Mouse (Mus musculus) hindbrain, postnatal 0 days (tissue): ENCODE measurements around the gene Snrpg. TPM values are rescaled to one million over a fixed set of nuclear protein-coding genes. Genes with fewer than 3 reads are reported as not detected.
"Not testable (repeated sequence)": the region's sequence is repeated elsewhere in the genome, so short reads cannot be mapped to it uniquely, and the experiment has no call there.

Experiments used
- ATAC-seq: fragments of 200-750 bp; cut with Nextera tagmentation; 2 replicates; pipeline ENCODE4 v1.8.0; 2017; ENCODE audit warnings: mild to moderate bottlenecking, moderate TSS enrichment, moderate library complexity
- DNase-seq: peaks from one replicate; pipeline ENCODE4 v3.0.0-alpha.2; 2015; ENCODE audit warnings: low spot score
- H3K27ac ChIP-seq: fragments of 300-500 bp; sonication (generic); 2 replicates; pipeline ENCODE4 v1.5.1; 2014; ENCODE audit warnings: mild to moderate bottlenecking
- H3K27me3 ChIP-seq: fragments of 300-500 bp; sonication (generic); 2 replicates; pipeline ENCODE4 v1.6.1; 2014; ENCODE audit warnings: low read length, mixed read lengths; ENCODE audit not compliant: insufficient read depth
- H3K36me3 ChIP-seq: fragments of 300-500 bp; sonication (generic); 2 replicates; pipeline ENCODE4 v1.6.1; 2014; ENCODE audit warnings: low read length, mixed read lengths; ENCODE audit not compliant: insufficient read depth
- H3K4me1 ChIP-seq: fragments of 300-500 bp; sonication (generic); 2 replicates; pipeline ENCODE4 v1.6.1; 2014; ENCODE audit warnings: antibody characterized with exemption, low read length, mixed read lengths; ENCODE audit not compliant: insufficient read depth
- H3K4me2 ChIP-seq: fragments of 300-500 bp; sonication (generic); 2 replicates; pipeline ENCODE4 v1.6.1; 2014; ENCODE audit warnings: low read depth, mild to moderate bottlenecking, low read length, moderate library complexity, mixed read lengths
- H3K4me3 ChIP-seq: fragments of 300-500 bp; sonication (generic); 2 replicates; pipeline ENCODE4 v1.5.1; 2014; ENCODE audit warnings: low read length
- H3K9ac ChIP-seq: fragments of 300-500 bp; sonication (generic); replicated peaks from 2 replicates; pipeline ENCODE4 v1.6.1; 2014; ENCODE audit warnings: mild to moderate bottlenecking, low read length, moderate library complexity, mixed read lengths
- H3K9me3 ChIP-seq: fragments of 300-500 bp; sonication (generic); 2 replicates; pipeline ENCODE4 v1.6.1; 2016; ENCODE audit warnings: low read length, mixed read lengths
- CTCF ChIP-seq: IDR thresholded peaks from 2 replicates; pipeline ENCODE4 v1.5.1; 2016; ENCODE audit warnings: antibody characterized with exemption, control low read depth, low read depth
- WGBS: fragments of 180-500 bp; shearing (Covaris S2); extraction: QIAGEN DNeasy Blood & Tissue Kit; methylation state at CpG from one replicate; pipeline ENCODE4 v1.1.7; 2014; 5-methylcytosine and 5-hydroxymethylcytosine counted together
- polyA plus RNA-seq: library from polyadenylated mRNA; unstranded; fragments of >200 nt; fragmentation: Nextera tagmentation; extraction: Ambion mirVana; gene quantifications from 2 replicates; pipeline ENCODE4 v1.2.1, GENCODE M21; 2015
- total RNA-seq: library from RNA; depleted of rRNA; stranded (reverse); fragments of >200 nt; gene quantifications from 2 replicates; pipeline ENCODE4 v1.2.3, GENCODE M21; 2014

The Snrpg gene
- total and polyA plus RNA-seq, 2 experiments from 2014 or later: 48.1 to 278 TPM

DNA sequence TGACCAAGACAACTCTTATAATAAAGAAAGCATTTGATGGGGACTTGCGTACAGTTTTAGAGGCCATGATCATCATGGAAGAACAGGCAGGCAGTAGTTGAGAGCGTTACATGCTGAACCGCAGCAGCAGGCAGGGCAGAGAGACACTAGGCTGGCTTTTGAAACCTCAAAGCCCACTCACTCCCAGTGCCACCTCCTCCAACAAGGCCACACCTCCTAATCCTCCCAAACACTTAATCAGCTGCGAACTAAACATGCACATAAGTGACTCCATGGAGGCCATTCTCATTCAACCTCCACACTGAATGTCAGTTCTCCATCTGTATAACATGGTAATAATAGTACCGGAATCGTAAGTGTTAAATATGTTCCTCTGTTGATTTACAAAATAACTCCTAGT is 2.5 kb downstream of the Snrpg start:
- DNase-seq (no peak), ATAC-seq (no peak)
- Histone ChIP-seq H3K9me3 (no peaks in the 10 kb centered on the region), H3K4me1 (peaks cover 11% of the 10 kb centered on the region; the same call in 1 of the 2 replicates), H3K4me3 (no peak overlapping the region), H3K9ac (no peak overlapping the region), H3K27me3 (no peaks in the 10 kb centered on the region), H3K36me3 (peaks cover 18% of the 10 kb centered on the region), H3K4me2 (no peak overlapping the region), H3K27ac (no peak overlapping the region)
- 95% methylated on average over 6 of the region's 6 CpGs for WGBS
- no peak for TF ChIP-seq CTCF

DNA sequence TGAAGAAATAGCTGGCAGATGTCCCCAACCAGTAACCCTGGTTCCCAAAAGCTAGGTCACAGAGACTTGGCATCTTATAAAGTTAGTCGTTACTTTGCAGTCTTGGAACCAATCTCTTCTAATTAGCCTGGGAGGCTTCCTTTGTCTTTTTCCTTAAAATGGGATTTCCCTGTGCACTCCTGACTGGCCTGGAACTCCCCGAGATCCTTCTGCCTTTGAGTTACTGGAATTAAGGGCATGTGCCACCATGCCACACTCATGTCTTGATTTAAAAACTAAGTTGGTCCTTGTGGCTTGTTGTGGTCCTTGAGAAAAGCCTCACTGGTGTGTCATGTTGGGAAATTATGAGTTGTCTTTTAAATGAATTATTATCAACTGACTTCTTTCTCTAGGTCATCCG is 7.2 kb downstream of the Snrpg start:
- no peak overlapping the region for H3K4me2 ChIP-seq
- ATAC-seq (no peak), DNase-seq (no peak)
- no peak overlapping the region for H3K9ac ChIP-seq
- 82% methylated on average over 3 of the region's 3 CpGs for WGBS
- H3K27me3 ChIP-seq: no peaks in the 10 kb centered on the region
- no peak overlapping the region for H3K27ac ChIP-seq
- H3K4me1 ChIP-seq: no peaks in the 10 kb centered on the region
- H3K9me3 ChIP-seq: no peaks in the 10 kb centered on the region
- no peak overlapping the region for H3K4me3 ChIP-seq
- peaks cover 24% of the 10 kb centered on the region for H3K36me3 ChIP-seq
- no peak for TF ChIP-seq CTCF

- not testable (repeated sequence) for H3K27me3 ChIP-seq, H3K4me2 ChIP-seq, H3K27ac ChIP-seq, H3K9me3 ChIP-seq, H3K4me1 ChIP-seq, DNase-seq, ATAC-seq, H3K4me3 ChIP-seq, H3K9ac ChIP-seq
- peaks cover 24% of the 10 kb centered on the region for H3K36me3 ChIP-seq
- 73% methylated on average over 6 of the region's 8 CpGs for WGBS
These were observed 9.0 kb downstream of the Snrpg start for GRCm38 (mm10) chr6:86380112-86380511.

GRCm38 (mm10) chr6:86382551-86382950 is 11.4 kb downstream of the Snrpg start:
- Histone ChIP-seq H3K4me1 (no peaks in the 10 kb centered on the region), H3K4me3 (no peak overlapping the region), H3K27me3 (no peaks in the 10 kb centered on the region), H3K9me3 (no peaks in the 10 kb centered on the region), H3K4me2 (no peak overlapping the region), H3K27ac (no peak overlapping the region), H3K36me3 (peaks cover 13% of the 10 kb centered on the region), H3K9ac (no peak overlapping the region)
- no peak for ATAC-seq
- DNase-seq: no peak
- no peak for TF ChIP-seq CTCF

DNA sequence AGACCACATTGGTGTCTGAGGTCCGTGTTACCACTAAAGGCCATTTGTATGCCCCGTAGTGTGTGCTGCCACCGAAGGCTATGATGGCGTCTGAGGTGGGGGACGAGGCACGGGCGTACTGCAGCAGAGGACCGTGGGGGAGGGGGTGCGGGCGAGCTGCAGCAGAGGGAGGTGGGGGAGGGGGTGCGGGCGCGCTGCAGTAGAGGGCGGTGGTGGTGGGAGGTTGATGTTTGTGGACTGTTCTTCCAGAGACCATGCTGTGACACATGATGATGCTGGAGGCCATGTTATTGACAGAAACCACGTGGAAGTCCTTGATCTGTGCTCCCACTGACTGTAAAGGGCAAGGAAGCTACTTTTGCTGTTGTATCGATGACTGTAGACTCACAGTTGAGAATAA is 12.3 kb downstream of the Snrpg start:
- H3K36me3 ChIP-seq: peaks cover 14% of the 10 kb centered on the region
- H3K9me3 ChIP-seq: no peaks in the 10 kb centered on the region

GRCm38 (mm10) chr6:86384692-86385091 is 13.6 kb downstream of the Snrpg start:
- 80% methylated on average over 4 of the region's 4 CpGs for WGBS
- no peak for ATAC-seq
- H3K4me2 ChIP-seq: no peak overlapping the region
- no peak overlapping the region for H3K4me3 ChIP-seq
- H3K9ac ChIP-seq: no peak overlapping the region
- TF ChIP-seq CTCF: no peak
- no peaks in the 10 kb centered on the region for H3K4me1 ChIP-seq
- H3K27me3 ChIP-seq: no peaks in the 10 kb centered on the region
- no peak for DNase-seq
- no peak overlapping the region for H3K27ac ChIP-seq
- H3K9me3 ChIP-seq: no peaks in the 10 kb centered on the region
- H3K36me3 ChIP-seq: peaks cover 17% of the 10 kb centered on the region

More for the DNA sequence above, 12.3 kb downstream of the Snrpg start:
- DNase-seq (no peak), ATAC-seq (no peak)
- no peak overlapping the region for H3K4me3 ChIP-seq
- no peak for TF ChIP-seq CTCF
- WGBS: 48% methylated on average over 16 of the region's 16 CpGs
- H3K4me1 ChIP-seq: no peaks in the 10 kb centered on the region
- H3K4me2 ChIP-seq: no peak overlapping the region
- no peak overlapping the region for H3K9ac ChIP-seq
- H3K27me3 ChIP-seq: no peaks in the 10 kb centered on the region
- no peak overlapping the region for H3K27ac ChIP-seq

DNA sequence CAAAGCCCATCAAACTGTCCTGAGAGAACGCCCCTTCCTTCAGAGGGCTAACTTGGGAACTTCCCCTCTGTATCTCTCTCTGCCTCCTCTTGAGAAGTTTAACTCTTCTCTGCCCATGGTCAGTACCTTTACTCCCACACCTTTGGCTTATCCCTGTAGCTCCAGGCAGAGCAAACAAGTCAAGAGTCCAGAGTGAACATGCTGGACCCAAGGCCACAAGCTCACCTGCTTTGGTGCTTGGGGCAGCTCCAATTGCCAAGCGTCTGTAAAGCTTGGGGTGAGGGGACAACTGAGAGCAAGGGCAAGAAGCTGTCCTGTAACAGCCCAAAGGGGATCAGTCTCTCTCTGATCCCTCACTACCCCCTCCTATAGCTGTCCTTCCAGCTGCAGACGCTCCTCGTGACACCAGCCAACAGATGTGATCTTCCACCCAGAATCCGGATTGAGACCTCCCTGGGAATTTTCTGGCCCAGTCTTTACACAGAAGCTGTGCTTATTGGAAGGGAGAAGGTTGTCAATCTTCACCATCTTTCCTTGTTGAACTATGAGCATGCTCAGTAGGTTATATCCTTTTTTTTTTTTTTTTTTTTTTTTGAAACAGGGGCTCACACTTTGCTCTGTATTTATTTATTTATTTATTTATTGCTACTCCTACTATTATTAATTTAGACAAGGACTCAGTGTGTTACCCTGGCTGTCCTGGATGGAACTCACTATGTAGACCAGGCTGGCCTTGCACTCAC is 14.4 kb downstream of the Snrpg start:
- ATAC-seq (no peak), DNase-seq (no peak)
- Histone ChIP-seq H3K4me1 (no peaks in the 10 kb centered on the region), H3K9me3 (no peaks in the 10 kb centered on the region), H3K4me2 (no peak overlapping the region), H3K27ac (no peak overlapping the region), H3K27me3 (no peaks in the 10 kb centered on the region), H3K36me3 (peaks cover 23% of the 10 kb centered on the region), H3K9ac (no peak overlapping the region), H3K4me3 (no peak overlapping the region)
- no peak for TF ChIP-seq CTCF
- 85% methylated on average over 5 of the region's 5 CpGs for WGBS
